Mouse (Mus musculus) G1E-ER4 (cell line): ENCODE data around the gene Krt83. TPM values are rescaled to one million over a fixed set of nuclear protein-coding genes. Genes with fewer than 3 reads are reported as not detected.
"Not testable (repeated sequence)": the region's sequence is repeated elsewhere in the genome, so short reads cannot be mapped to it uniquely, and the experiment has no call there.

Source experiments
- GATA1 ChIP-seq: IDR thresholded peaks from one replicate; pipeline ENCODE4 v1.8.0; 2012; ENCODE audit warnings: low read length, inconsistent platforms
- polyA plus RNA-seq: library from polyadenylated mRNA; stranded (reverse); fragments of >175 nt; gene quantifications from 2 replicates; pipeline ENCODE4 v1.2.3, GENCODE M21; 2012

Krt83 gene
- polyA plus RNA-seq: not detected in 2 replicates

- no peak for TF ChIP-seq GATA1
Observed at GRCm38 (mm10) chr15:101491431-101491830, at the start of gene Krt83. Gene Krt83 (minus strand): TSS chr15:101491512.

GRCm38 (mm10) chr15:101538580-101538900 is 47.2 kb upstream of the Krt83 start:
- no peak for TF ChIP-seq GATA1

- TF ChIP-seq GATA1: no peak
Observed at GRCm38 (mm10) chr15:101537864-101538579, 46.7 kb upstream of the Krt83 start.

GRCm38 (mm10) chr15:101536054-101536850 is 44.9 kb upstream of the Krt83 start:
- no peak for TF ChIP-seq GATA1

GRCm38 (mm10) chr15:101532720-101533119 is 41.4 kb upstream of the Krt83 start, which contains the start of gene Krt84:
Gene Krt84 (minus strand): TSS chr15:101532820.
- TF ChIP-seq GATA1: no peak

- no peak for TF ChIP-seq GATA1
Observed at GRCm38 (mm10) chr15:101522556-101523232, 31.4 kb upstream of the Krt83 start.

GRCm38 (mm10) chr15:101519792-101520191 is 28.5 kb upstream of the Krt83 start:
- no peak for TF ChIP-seq GATA1

- not testable (repeated sequence) for TF ChIP-seq GATA1
Observed at GRCm38 (mm10) chr15:101517161-101517560, 25.8 kb upstream of the Krt83 start, which contains the start of gene Gm49425. Gene Gm49425 (minus strand): TSS chr15:101517261.

- no peak for TF ChIP-seq GATA1
Observed at GRCm38 (mm10) chr15:101508247-101508646, 16.9 kb upstream of the Krt83 start.

GRCm38 (mm10) chr15:101506896-101507758 is 15.8 kb upstream of the Krt83 start:
- TF ChIP-seq GATA1: no peak

GRCm38 (mm10) chr15:101497181-101497580 is 5.9 kb upstream of the Krt83 start:
- TF ChIP-seq GATA1: no peak

- TF ChIP-seq GATA1: no peak
Observed at GRCm38 (mm10) chr15:101495266-101495665, 4.0 kb upstream of the Krt83 start.

GRCm38 (mm10) chr15:101494203-101494602 is 2.9 kb upstream of the Krt83 start:
- TF ChIP-seq GATA1: no peak

GRCm38 (mm10) chr15:101493713-101494112 is 2.4 kb upstream of the Krt83 start:
- TF ChIP-seq GATA1: no peak

- TF ChIP-seq GATA1: no peak
Observed at GRCm38 (mm10) chr15:101492718-101493117, 1.4 kb upstream of the Krt83 start.
